Mouse (Mus musculus): ENCODE measurements at regions not wholly inside any gene's neighbourhood (a gene's known extent, or its start where the extent isn't known, plus 50 kb on each side); places are given as distances from the start of the nearest gene placed in this dataset.
"Not testable (repeated sequence)": the region's sequence is repeated elsewhere in the genome, so short reads cannot be mapped to it uniquely, and the experiment has no call there.

DNA sequence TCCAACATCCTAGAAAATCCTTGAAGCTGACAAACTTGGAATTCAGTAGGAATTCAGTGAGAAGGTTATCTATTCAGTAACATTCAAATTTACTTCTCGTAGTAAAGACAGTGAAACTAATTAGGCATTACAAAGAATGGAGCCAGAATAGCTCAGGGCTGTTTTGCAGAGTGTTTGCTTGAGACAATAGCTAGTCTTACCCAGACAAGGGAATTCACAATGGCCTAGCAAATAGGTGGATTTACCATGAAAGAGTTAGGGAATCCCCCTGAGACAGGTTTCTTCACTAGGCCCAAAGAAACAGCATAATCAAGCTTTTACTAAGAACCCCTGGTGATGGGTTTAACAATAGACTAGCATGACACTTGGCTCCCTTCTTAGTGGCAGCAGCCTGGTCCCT, 699.2 kb upstream of the Dmd start:
- DNase-seq (ENCODE audit: low spot score in 2 of 2) = not testable (repeated sequence)

DNA sequence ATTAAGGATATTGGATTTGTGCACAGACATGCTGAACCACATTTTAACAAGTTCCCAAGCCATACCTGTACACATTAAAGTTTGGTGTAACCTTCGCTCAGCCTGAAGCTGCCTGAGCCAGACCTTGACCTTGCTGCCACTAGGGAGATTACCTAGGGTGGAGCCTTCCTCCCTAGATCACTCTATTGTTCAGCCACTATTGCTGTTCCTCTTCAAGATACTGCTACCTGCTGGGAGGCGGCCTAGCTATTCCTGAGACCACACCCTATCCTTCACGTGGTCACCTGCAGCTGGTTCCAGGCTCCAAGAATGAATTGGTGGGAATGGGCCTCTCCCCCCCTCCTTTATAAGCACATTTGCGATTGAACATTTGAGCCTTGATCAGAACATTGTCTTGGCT, 666.3 kb upstream of the Dmd start:
- DNase-seq (ENCODE audit: low spot score in 2 of 2) = not testable (repeated sequence)

DNA sequence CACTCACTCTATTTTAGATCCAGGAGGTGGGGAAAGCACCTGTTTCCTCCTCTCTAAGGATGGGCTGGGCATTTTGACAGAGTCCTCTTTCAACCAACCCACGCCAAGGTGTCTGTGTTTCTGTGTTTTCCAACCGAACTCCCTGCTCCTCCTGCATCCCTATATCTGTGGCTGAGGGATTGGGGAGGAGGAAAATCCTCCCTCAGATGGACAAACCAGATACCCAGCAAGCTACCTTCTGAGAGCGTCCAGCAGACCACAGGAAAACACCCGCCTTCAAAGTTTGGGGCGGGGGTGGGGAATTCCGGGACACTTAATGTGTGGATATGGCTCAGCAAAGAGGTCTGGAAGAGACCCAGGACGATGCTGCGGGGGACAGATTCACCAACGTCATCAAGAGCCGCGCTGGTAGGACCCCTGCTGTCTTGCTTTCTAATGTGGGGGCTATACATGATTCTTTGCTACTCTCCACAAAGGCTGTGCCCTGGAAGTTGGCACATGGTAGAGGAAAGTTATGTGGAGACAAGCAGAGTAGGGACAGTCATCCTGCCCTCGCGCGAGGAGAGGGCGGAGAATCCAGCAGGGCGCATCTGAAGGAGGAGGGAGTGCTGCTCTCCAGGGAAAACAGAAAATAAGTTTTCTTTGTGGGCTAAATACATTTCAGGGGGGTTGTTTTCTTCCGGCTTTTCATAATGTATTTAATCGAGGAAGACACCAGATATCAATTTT, 637.7 kb upstream of the Dmd start:
- peak in 1 of 2 experiments; percentile 5 for DNase-seq (ENCODE audit: low spot score in 2 of 2)

Measured in frontal cortex, postnatal 25 days (tissue).